Mouse (Mus musculus): ENCODE results near the gene Mdga2. TPM values are rescaled to one million over a fixed set of nuclear protein-coding genes. Genes with fewer than 3 reads are reported as not detected.

Gene Mdga2
- polyA plus RNA-seq (2016; fragmentation: Nextera tagmentation; extraction: Ambion mirVana), result 0.13 and 0.18 TPM in 2 replicates

DNA sequence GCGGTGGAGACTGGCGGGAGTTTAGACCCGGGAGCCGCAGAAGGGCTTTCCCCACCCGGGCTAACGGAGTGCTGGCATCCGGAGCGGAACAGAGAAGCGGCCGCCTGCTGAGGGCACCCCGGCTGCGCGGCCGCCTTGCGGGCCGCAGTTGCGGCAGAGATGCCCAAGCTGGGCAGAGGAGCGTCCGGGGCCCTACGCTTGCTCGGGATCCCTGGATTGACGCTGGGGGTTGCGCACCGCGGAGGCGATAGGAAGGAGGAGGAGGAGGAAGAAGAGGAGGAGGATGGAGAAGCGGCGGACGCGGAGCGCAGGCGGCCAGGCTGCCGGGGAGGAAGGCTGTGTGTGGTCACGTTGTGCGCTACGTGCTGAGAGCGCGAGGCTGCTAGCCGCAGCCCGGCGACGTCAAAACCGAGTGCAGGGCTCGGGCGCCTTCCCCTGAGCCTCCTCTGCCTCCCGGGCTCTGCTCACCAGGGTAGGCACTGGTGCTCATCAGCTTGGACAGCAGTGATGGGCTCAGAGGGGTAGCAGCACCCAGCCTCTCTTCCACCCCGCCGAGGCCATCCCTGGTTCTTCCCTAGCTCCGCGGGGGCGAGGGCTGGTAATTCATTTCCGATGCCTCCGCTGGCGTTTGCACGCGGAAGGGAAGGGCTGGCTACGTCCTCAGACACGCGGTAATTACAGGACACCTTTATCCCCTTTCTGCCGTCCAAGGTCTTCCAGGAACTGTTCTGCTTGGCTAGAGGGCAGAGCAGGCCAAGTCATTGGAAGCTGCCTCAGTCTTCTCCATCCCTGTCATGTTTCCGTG lies at the start of gene Mdga2:
Mdga2 (minus strand) TSS at position 329 of the 805 bp plus-strand sequence.
- H3K9ac ChIP-seq, result peak within 1 kb of the TSS; percentile 56
- peaks cover 21% of the 10 kb centered on the region for H3K4me1 ChIP-seq (replicated peaks)
- H3K36me3 ChIP-seq, result no peaks in the 10 kb centered on the region
- peak; percentile 56; the same call in 1 of the 2 replicates for ATAC-seq (ENCODE audit: insufficient number of reproducible peaks, low FRiP score)
- H3K27ac ChIP-seq (ENCODE audit: poor library complexity, severe bottlenecking), result no peak within 1 kb of the TSS
- H3K27me3 ChIP-seq (replicated peaks), result peaks cover 60% of the 10 kb centered on the region
- peak within 1 kb of the TSS; percentile 99 for H3K4me2 ChIP-seq
- WGBS, result under 1% methylated on average over 61 of the region's 61 CpGs
- H3K4me3 ChIP-seq, result peak within 1 kb of the TSS; percentile 62
- H3K9me3 ChIP-seq (replicated peaks), result no peaks in the 10 kb centered on the region

GRCm38 (mm10) chr12:67267409-67267808 lies 45.1 kb upstream of the Mdga2 start:
- ATAC-seq (ENCODE audit: insufficient number of reproducible peaks, low FRiP score), result no peak
- Histone ChIP-seq H3K9me3 (replicated peaks) (no peaks in the 10 kb centered on the region), H3K27me3 (replicated peaks) (no peaks in the 10 kb centered on the region), H3K9ac (no peak overlapping the region), H3K36me3 (no peaks in the 10 kb centered on the region), H3K27ac (ENCODE audit: poor library complexity, severe bottlenecking) (no peak overlapping the region), H3K4me1 (replicated peaks) (no peaks in the 10 kb centered on the region), H3K4me2 (no peak overlapping the region), H3K4me3 (no peak overlapping the region)
- WGBS, result 57% methylated on average over 1 of the region's 1 CpGs

DNA sequence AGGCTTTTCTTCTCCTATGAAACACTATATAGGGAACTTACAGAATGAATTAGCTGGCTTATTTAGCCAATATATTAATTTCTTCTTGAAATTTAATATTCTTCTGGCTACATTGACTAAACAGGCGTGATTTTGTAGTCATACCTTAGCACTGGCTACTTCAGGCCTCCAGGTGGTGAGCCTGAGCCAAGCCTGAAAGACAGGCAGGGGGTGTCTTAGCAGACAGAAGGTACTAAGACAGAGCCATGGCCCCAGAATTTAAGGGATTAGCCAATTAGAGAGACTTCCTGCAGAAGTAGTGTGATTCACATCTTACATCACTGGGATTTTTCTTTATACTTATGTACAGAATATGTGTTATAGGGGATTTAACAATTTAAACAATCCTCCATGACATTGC lies 1.2 kb upstream of the Mdga2 start:
- peaks cover 57% of the 10 kb centered on the region for H3K27me3 ChIP-seq (replicated peaks)

GRCm38 (mm10) chr12:67221329-67222220 lies 774 bp downstream of the Mdga2 start:
- Histone ChIP-seq H3K4me1 (replicated peaks) (peaks cover 21% of the 10 kb centered on the region), H3K9ac (peak overlapping the region; percentile 56), H3K27me3 (replicated peaks) (peaks cover 60% of the 10 kb centered on the region), H3K4me3 (peak overlapping the region; percentile 62), H3K4me2 (peak overlapping the region; percentile 99), H3K9me3 (replicated peaks) (no peaks in the 10 kb centered on the region), H3K27ac (ENCODE audit: poor library complexity, severe bottlenecking) (no peak overlapping the region), H3K36me3 (no peaks in the 10 kb centered on the region)
- WGBS, result under 1% methylated on average over 78 of the region's 78 CpGs
- ATAC-seq (ENCODE audit: insufficient number of reproducible peaks, low FRiP score), result peak; percentile 58; the same call in 1 of the 2 replicates

More for the DNA sequence above, 1.2 kb upstream of the Mdga2 start:
- Histone ChIP-seq H3K36me3 (no peaks in the 10 kb centered on the region), H3K9ac (no peak overlapping the region), H3K9me3 (replicated peaks) (no peaks in the 10 kb centered on the region), H3K4me3 (no peak overlapping the region), H3K4me1 (replicated peaks) (peaks cover 21% of the 10 kb centered on the region), H3K27ac (ENCODE audit: poor library complexity, severe bottlenecking) (no peak overlapping the region), H3K4me2 (no peak overlapping the region)
- 38% methylated on average over 1 of the region's 1 CpGs for WGBS
- ATAC-seq (ENCODE audit: insufficient number of reproducible peaks, low FRiP score), result no peak

GRCm38 (mm10) chr12:67220641-67221231 lies 1.6 kb downstream of the Mdga2 start:
- WGBS, result under 1% methylated on average over 41 of the region's 43 CpGs
- Histone ChIP-seq H3K4me3 (peak overlapping the region; percentile 62), H3K4me1 (replicated peaks) (peaks cover 21% of the 10 kb centered on the region), H3K27me3 (replicated peaks) (peaks cover 60% of the 10 kb centered on the region), H3K9me3 (replicated peaks) (no peaks in the 10 kb centered on the region), H3K9ac (peak overlapping the region; percentile 56), H3K36me3 (no peaks in the 10 kb centered on the region), H3K27ac (ENCODE audit: poor library complexity, severe bottlenecking) (no peak overlapping the region), H3K4me2 (peak overlapping the region; percentile 99)
- ATAC-seq (ENCODE audit: insufficient number of reproducible peaks, low FRiP score), result no peak

DNA sequence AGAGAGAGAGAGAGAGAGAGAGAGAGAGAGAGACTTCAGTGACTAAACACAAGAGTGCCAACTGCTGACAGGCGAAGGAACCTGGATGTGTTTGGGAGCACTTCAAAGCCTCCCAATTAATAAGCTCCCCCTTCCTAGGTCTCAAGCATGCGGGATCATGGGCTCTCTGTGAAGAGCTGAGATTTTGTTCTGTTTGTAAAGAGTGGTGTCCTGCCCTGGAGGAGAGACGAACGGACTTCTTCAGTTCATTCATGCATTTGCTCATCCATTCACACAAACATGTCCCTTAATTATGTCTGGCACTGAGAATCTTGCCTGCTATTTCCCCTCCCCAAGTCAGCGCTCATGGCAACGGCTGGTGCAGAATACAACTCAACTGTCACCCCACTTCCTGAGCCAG lies 2.3 kb downstream of the Mdga2 start:
- WGBS, result 4% methylated on average over 6 of the region's 6 CpGs
- peaks cover 56% of the 10 kb centered on the region for H3K27me3 ChIP-seq (replicated peaks)
- no peak overlapping the region for H3K9ac ChIP-seq
- no peak overlapping the region for H3K4me3 ChIP-seq
- no peak for ATAC-seq (ENCODE audit: insufficient number of reproducible peaks, low FRiP score)
- H3K36me3 ChIP-seq, result no peaks in the 10 kb centered on the region
- H3K4me2 ChIP-seq, result peak overlapping the region; percentile 99
- no peak overlapping the region for H3K27ac ChIP-seq (ENCODE audit: poor library complexity, severe bottlenecking)
- no peaks in the 10 kb centered on the region for H3K9me3 ChIP-seq (replicated peaks)
- H3K4me1 ChIP-seq (replicated peaks), result peaks cover 21% of the 10 kb centered on the region

GRCm38 (mm10) chr12:67219564-67219963 lies 2.8 kb downstream of the Mdga2 start:
- Histone ChIP-seq H3K9me3 (replicated peaks) (no peaks in the 10 kb centered on the region), H3K9ac (no peak overlapping the region), H3K27ac (ENCODE audit: poor library complexity, severe bottlenecking) (no peak overlapping the region), H3K4me2 (no peak overlapping the region), H3K36me3 (no peaks in the 10 kb centered on the region), H3K4me1 (replicated peaks) (peaks cover 21% of the 10 kb centered on the region), H3K4me3 (no peak overlapping the region), H3K27me3 (replicated peaks) (peaks cover 53% of the 10 kb centered on the region)
- WGBS, result 24% methylated on average over 5 of the region's 5 CpGs
- ATAC-seq (ENCODE audit: insufficient number of reproducible peaks, low FRiP score), result no peak

- Histone ChIP-seq H3K4me1 (replicated peaks) (no peaks in the 10 kb centered on the region), H3K9ac (no peak overlapping the region), H3K9me3 (replicated peaks) (no peaks in the 10 kb centered on the region), H3K4me2 (no peak overlapping the region), H3K27me3 (replicated peaks) (no peaks in the 10 kb centered on the region), H3K4me3 (no peak overlapping the region), H3K36me3 (no peaks in the 10 kb centered on the region), H3K27ac (ENCODE audit: poor library complexity, severe bottlenecking) (no peak overlapping the region)
- 73% methylated on average over 2 of the region's 2 CpGs for WGBS
- no peak for ATAC-seq (ENCODE audit: insufficient number of reproducible peaks, low FRiP score)
These were observed 9.5 kb downstream of the Mdga2 start for GRCm38 (mm10) chr12:67212801-67213200.

- Histone ChIP-seq H3K4me3 (no peak overlapping the region), H3K36me3 (no peaks in the 10 kb centered on the region), H3K9me3 (replicated peaks) (no peaks in the 10 kb centered on the region), H3K4me1 (replicated peaks) (no peaks in the 10 kb centered on the region), H3K4me2 (no peak overlapping the region), H3K27ac (ENCODE audit: poor library complexity, severe bottlenecking) (no peak overlapping the region), H3K27me3 (replicated peaks) (no peaks in the 10 kb centered on the region), H3K9ac (no peak overlapping the region)
- WGBS, result 82% methylated on average over 1 of the region's 1 CpGs
- no peak for ATAC-seq (ENCODE audit: insufficient number of reproducible peaks, low FRiP score)
These were observed 44.2 kb downstream of the Mdga2 start for GRCm38 (mm10) chr12:67178155-67178554.

DNA sequence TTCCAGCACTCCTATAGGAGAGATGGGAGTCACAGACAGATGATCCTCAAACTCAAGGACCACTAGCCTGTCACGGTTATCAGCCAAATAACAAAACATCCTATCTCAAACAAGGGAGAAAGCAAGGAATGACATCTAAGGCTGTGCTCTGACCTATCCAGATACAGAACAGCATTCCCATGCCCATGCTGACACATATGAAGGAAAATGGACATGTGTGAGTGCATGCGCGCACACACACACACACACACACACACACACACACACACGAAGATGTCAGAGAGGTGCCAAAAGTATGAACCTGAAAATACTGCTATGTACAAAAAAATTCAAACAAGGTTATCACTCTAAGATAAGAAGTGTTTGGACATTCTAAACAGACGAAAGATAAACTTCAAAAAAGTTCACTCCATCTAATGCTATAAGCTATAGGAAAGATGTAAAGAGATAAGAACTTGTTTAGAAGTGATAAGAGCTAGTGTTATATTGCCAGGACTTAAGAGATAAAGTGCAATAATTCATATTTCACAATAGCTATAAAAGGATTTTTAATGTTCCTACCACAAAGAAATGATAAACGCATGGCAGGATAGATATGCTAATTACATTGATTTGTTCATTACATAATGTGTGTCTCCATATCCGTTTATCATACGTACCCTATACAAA lies 65.6 kb downstream of the Mdga2 start:
- no peak overlapping the region for H3K27ac ChIP-seq (ENCODE audit: poor library complexity, severe bottlenecking)
- H3K4me3 ChIP-seq, result no peak overlapping the region
- WGBS, result 80% methylated on average over 8 of the region's 8 CpGs
- H3K36me3 ChIP-seq, result no peaks in the 10 kb centered on the region
- no peak overlapping the region for H3K9ac ChIP-seq
- no peaks in the 10 kb centered on the region for H3K9me3 ChIP-seq (replicated peaks)
- ATAC-seq (ENCODE audit: insufficient number of reproducible peaks, low FRiP score), result no peak
- H3K27me3 ChIP-seq (replicated peaks), result no peaks in the 10 kb centered on the region
- H3K4me1 ChIP-seq (replicated peaks), result no peaks in the 10 kb centered on the region
- H3K4me2 ChIP-seq, result no peak overlapping the region
